Mouse (Mus musculus) midbrain, embryonic 16.5 days (tissue): ENCODE results near the gene Slc6a16. TPM values are rescaled to one million over a fixed set of nuclear protein-coding genes. Genes with fewer than 3 reads are reported as not detected.

ENCODE experiments used
- ATAC-seq: fragments of 200-750 bp; cut with Nextera tagmentation; 2 replicates; pipeline ENCODE4 v1.8.0; 2017; ENCODE audit warnings: moderate TSS enrichment
- H3K27ac ChIP-seq: fragments of 300-500 bp; sonication (generic); 2 replicates; pipeline ENCODE4 v1.5.1; 2014; ENCODE audit warnings: mild to moderate bottlenecking, low read length, mixed read lengths
- H3K27me3 ChIP-seq: fragments of 300-500 bp; sonication (generic); 2 replicates; pipeline ENCODE4 v1.6.1; 2014; ENCODE audit warnings: low read depth, low read length, mixed read lengths; ENCODE audit not compliant: control insufficient read depth, insufficient read depth
- H3K36me3 ChIP-seq: fragments of 300-500 bp; sonication (generic); 2 replicates; pipeline ENCODE4 v1.6.1; 2014; ENCODE audit warnings: mild to moderate bottlenecking, low read length, moderate library complexity, mixed read lengths; ENCODE audit not compliant: control insufficient read depth, insufficient read depth
- H3K4me1 ChIP-seq: fragments of 300-500 bp; sonication (generic); 2 replicates; pipeline ENCODE4 v1.6.1; 2014; ENCODE audit warnings: mild to moderate bottlenecking, low read length, mixed read lengths; ENCODE audit not compliant: control insufficient read depth, insufficient read depth
- H3K4me2 ChIP-seq: fragments of 300-500 bp; sonication (generic); 2 replicates; pipeline ENCODE4 v1.6.1; 2014; ENCODE audit warnings: mild to moderate bottlenecking, low read length, mixed read lengths
- H3K4me3 ChIP-seq: fragments of 300-500 bp; sonication (generic); 2 replicates; pipeline ENCODE4 v1.5.1; 2014; ENCODE audit warnings: low read depth, mild to moderate bottlenecking, low read length, moderate library complexity, mixed read lengths
- H3K9ac ChIP-seq: fragments of 300-500 bp; sonication (generic); 2 replicates; pipeline ENCODE4 v1.6.1; 2014; ENCODE audit warnings: low read depth, low read length, mixed read lengths
- H3K9me3 ChIP-seq: fragments of 300-500 bp; sonication (generic); replicated peaks from 2 replicates; pipeline ENCODE4 v1.6.1; 2014; ENCODE audit warnings: mild to moderate bottlenecking, low read length, mixed read lengths; ENCODE audit not compliant: control insufficient read depth, poor library complexity, severe bottlenecking
- WGBS: fragments of 180-500 bp; shearing (Covaris S2); extraction: QIAGEN DNeasy Blood & Tissue Kit; methylation state at CpG from one replicate; pipeline ENCODE4 v1.1.7; 2014; 5-methylcytosine and 5-hydroxymethylcytosine counted together
- polyA plus RNA-seq: library from polyadenylated mRNA; unstranded; fragments of >200 nt; fragmentation: Nextera tagmentation; extraction: Ambion mirVana; gene quantifications from 2 replicates; pipeline ENCODE4 v1.2.1, GENCODE M21; 2015

Gene Slc6a16
- polyA plus RNA-seq, 1 experiment from 2014 or later: 0.93 TPM

DNA sequence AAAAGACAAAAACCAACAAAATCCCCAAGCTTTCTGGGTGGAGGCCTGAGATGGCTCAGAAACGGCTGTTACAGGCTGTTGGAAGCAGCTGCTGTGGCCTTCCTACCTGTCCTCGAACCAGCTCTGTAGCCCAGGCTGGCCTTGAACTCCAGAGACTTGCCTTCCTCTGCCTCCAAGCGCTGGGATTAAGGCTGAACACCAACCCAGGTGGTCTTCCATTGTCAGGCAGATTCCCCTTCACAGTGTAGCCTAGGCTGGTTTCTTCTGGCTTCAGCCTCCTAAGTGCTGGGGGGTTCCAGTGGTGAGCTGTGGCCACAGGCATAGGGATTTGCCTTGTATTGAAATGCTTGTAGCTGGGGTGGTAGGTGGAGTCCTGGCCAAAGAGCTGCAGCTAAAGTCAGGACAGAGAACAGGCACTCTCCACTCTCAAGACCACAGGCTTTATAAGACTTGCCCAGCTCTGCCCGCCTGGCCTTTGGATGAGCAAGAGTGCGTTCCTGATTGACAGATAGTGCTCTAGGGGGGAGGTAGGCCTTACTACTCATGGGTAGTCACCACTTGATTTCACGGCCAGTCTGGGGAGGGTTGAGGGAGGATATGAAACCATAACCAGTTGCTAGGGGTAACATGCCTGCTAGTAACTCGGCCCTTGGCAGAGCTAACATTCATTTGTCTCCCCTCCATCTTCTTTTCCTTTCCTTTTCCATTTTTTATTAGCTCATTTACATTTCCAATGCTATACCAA is 11.3 kb upstream of the Slc6a16 start:
- Histone ChIP-seq H3K27ac (no peak overlapping the region), H3K4me1 (0 out of 2 replicates have a peak, but pooled peaks cover 2% of the 10 kb centered on the region), H3K9ac (no peak overlapping the region), H3K36me3 (no peaks in the 10 kb centered on the region), H3K4me3 (no peak overlapping the region), H3K4me2 (no peak overlapping the region), H3K9me3 (no peaks in the 10 kb centered on the region), H3K27me3 (no peaks in the 10 kb centered on the region)
- ATAC-seq: no peak
- WGBS: 86% methylated on average over 7 of the region's 7 CpGs

DNA sequence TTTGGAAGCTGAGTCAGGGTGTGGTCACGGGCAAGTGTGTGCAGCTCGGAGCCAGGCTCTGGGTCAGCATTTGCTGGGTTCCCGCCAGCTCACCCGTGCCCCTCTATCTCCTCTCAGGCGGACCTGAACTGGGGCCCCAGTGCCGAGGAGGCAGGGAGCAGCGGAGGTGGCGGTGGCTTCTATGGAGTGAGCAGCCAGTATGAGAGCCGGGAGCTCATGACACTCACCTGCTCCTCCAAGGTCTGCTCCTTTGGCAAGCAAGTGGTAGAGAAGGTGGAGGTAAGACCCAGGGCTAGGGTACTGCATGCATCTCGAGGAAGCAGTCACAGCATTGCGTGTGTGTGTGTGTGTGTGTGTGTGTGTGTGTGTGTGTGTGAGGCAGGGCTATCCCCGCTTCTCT is 9.7 kb upstream of the Slc6a16 start:
- Histone ChIP-seq H3K4me2 (no peak overlapping the region), H3K9ac (no peak overlapping the region), H3K27me3 (peaks cover 2% of the 10 kb centered on the region; the same call in 1 of the 2 replicates), H3K4me3 (no peak overlapping the region), H3K9me3 (no peaks in the 10 kb centered on the region), H3K36me3 (no peaks in the 10 kb centered on the region), H3K4me1 (peaks cover 7% of the 10 kb centered on the region; the same call in 1 of the 2 replicates), H3K27ac (no peak overlapping the region)
- 89% methylated on average over 12 of the region's 12 CpGs for WGBS
- no peak for ATAC-seq

DNA sequence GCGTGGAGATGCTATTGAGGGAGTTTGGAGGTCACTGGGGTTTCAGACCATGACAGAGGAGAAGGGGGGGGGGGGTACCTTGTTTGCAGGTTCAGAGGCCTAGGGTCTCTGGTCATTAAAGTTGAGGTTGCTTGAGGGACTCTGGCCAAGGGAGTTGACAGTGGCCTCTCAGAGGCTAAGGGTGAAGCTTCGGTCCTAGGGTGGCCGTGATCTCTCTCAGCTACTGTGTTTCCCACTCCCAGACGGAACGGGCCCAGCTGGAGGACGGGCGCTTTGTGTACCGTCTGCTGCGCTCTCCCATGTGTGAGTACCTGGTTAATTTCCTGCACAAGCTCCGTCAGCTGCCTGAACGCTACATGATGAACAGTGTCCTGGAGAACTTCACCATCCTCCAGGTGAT is 8.9 kb upstream of the Slc6a16 start:
- H3K4me1 ChIP-seq: peaks cover 7% of the 10 kb centered on the region; the same call in 1 of the 2 replicates
- WGBS: 87% methylated on average over 11 of the region's 11 CpGs
- ATAC-seq: no peak
- H3K36me3 ChIP-seq: no peaks in the 10 kb centered on the region
- H3K4me3 ChIP-seq: no peak overlapping the region
- no peaks in the 10 kb centered on the region for H3K9me3 ChIP-seq
- H3K9ac ChIP-seq: no peak overlapping the region
- peaks cover 6% of the 10 kb centered on the region; the same call in 1 of the 2 replicates for H3K27me3 ChIP-seq
- no peak overlapping the region for H3K27ac ChIP-seq
- no peak overlapping the region for H3K4me2 ChIP-seq

DNA sequence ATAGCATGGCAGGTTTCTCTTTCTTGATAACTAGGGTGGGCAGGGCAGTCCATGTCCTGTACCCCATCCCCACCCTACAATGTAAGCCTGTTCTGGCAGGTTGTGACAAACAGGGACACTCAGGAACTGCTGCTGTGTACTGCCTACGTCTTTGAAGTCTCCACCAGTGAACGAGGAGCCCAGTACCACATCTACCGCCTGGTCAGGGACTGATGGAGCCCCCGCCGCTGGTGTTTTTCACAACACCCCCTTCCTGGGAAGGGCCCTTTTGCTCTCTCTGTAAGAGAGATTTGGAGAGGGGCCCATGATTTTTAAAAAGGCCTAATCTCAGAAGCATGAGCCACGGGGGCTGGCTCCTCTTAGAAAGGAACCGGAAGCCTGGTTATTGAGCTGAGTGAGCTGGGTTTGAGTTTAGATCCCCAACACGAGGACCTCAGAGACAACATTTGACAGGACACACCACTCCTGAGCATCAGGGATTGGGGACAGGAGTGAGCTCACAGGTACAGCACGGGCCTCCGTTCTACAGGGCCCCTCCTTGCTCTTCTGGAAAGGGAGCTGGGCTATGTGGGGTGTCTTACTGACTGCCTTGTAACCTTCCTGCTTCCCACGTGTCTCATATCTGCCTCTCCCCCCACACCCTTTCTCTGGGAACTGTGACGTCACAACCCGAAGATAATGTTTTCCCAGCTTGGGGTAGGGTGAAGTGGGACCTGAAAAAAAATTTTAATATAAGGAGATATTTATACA is 8.0 kb upstream of the Slc6a16 start:
- H3K27ac ChIP-seq: no peak overlapping the region

DNA sequence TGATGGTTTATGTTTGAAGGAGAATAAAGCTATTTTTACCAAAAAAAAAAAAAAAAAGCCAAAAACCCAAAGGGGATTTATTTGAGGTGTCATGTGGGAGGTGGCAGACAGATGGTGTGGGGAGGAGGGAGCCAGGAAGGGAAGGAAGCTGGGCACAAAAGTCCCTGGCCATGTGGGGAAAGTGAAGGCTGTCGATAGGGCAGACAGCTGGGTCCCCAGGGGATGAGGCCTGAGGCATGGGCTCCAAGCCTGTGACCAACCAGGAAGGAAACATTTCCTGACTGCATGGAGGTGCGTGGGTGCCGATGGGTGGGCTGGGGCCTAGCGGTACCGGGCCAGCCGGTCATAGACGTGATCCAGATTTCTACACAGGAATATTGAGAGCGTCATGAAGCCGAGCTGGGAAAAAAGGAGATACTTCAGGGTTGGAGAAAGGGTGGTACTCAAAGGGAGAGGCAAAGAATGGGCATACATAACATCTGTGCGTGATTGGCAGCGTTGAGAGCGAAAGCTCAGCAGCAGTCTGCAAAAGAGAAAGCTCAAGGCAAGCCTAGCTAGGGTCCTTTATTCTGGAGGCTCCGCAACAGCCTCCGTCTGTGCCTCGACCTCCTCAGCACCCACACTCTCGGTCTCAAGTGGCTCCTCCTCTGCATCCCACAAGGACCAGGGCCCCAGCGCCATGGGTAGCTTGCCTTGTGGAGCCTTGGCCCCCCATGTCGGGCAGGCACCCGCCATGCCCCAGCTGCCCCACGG is 7.1 kb upstream of the Slc6a16 start:
- WGBS: 23% methylated on average over 19 of the region's 20 CpGs
- no peak overlapping the region for H3K4me3 ChIP-seq
- H3K4me1 ChIP-seq: peaks cover 7% of the 10 kb centered on the region; the same call in 1 of the 2 replicates
- no peak overlapping the region for H3K9ac ChIP-seq
- H3K4me2 ChIP-seq: peak overlapping the region; percentile 31; the same call in 1 of the 2 replicates
- ATAC-seq: no peak
- H3K27me3 ChIP-seq: peaks cover 15% of the 10 kb centered on the region
- H3K27ac ChIP-seq: no peak overlapping the region
- H3K9me3 ChIP-seq: no peaks in the 10 kb centered on the region
- H3K36me3 ChIP-seq: no peaks in the 10 kb centered on the region

More for the DNA sequence above, 8.0 kb upstream of the Slc6a16 start:
- H3K9ac ChIP-seq: no peak overlapping the region
- H3K4me2 ChIP-seq: no peak overlapping the region
- no peaks in the 10 kb centered on the region for H3K36me3 ChIP-seq
- WGBS: 64% methylated on average over 13 of the region's 13 CpGs
- H3K4me1 ChIP-seq: peaks cover 7% of the 10 kb centered on the region; the same call in 1 of the 2 replicates
- no peaks in the 10 kb centered on the region for H3K9me3 ChIP-seq
- no peak overlapping the region for H3K4me3 ChIP-seq
- peaks cover 7% of the 10 kb centered on the region for H3K27me3 ChIP-seq
- no peak for ATAC-seq

DNA sequence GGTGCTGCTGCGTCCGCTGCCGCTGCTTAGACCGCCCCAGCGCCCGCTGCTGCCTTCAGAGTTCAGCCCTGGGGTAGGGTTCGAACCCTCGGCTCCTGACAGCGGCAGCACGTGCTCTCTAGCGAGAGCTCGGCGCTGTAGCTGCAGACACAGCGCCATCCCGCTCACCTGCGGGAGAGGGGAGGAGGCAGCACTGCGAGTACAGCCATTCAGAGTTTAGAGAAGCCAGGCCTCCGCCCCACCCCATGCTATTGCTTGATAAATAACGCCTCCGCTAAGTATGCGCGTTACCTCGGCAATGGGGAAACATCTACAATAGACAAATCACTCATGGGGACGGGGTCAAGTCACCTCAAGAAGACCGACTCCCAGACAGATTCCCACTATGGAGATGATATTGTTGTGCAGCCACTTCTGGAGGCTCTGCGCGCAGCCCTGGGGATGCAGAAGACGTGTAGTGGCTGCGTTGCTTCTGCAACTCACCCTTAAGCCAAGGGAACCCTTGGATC is 6.5 kb upstream of the Slc6a16 start:
- H3K36me3 ChIP-seq: no peaks in the 10 kb centered on the region
- no peaks in the 10 kb centered on the region for H3K9me3 ChIP-seq
- ATAC-seq: no peak
- peak overlapping the region; percentile 31; the same call in 1 of the 2 replicates for H3K4me2 ChIP-seq
- peaks cover 20% of the 10 kb centered on the region for H3K27me3 ChIP-seq
- 7% methylated on average over 29 of the region's 29 CpGs for WGBS
- no peak overlapping the region for H3K4me3 ChIP-seq
- H3K9ac ChIP-seq: no peak overlapping the region
- H3K27ac ChIP-seq: no peak overlapping the region
- peaks cover 7% of the 10 kb centered on the region; the same call in 1 of the 2 replicates for H3K4me1 ChIP-seq

DNA sequence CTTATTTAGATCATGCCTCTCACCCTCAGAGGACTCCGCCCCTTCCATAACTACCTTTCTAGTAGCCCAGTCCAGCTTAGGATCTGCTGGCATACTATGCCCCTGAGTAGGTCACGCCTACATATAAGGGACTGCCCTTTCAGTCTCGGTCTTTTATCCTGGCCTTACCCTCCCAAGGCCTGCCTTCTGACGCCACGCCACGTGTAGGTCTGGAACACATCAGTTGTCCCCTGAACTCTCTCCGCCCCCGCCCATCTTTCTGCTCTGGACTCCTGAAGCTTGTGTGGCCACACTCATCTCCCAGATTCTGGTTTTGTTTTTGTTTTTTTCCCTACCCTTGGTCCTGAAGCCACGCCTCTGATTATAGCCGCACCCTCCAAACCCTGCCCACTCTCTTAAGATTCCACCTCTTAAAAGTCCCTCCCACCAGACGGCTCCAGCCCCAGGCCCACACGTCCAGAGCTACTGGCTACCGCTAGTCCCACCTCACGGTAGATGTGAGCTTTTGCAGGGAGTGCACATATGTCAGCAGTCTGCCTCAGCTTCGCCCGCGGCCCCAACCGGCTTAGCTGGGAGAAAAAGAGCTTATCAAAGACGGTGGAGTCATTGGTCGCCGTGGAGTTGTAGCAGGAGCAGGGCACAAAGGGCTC is 5.8 kb upstream of the Slc6a16 start:
- H3K4me1 ChIP-seq: peaks cover 7% of the 10 kb centered on the region; the same call in 1 of the 2 replicates
- H3K4me3 ChIP-seq: no peak overlapping the region
- peak overlapping the region; percentile 27 for H3K4me2 ChIP-seq
- no peaks in the 10 kb centered on the region for H3K36me3 ChIP-seq
- 8% methylated on average over 21 of the region's 21 CpGs for WGBS
- H3K9ac ChIP-seq: 0 out of 2 replicates have a peak overlapping the region, but pooled peaks have one; percentile 8
- H3K27ac ChIP-seq: no peak overlapping the region
- no peaks in the 10 kb centered on the region for H3K9me3 ChIP-seq
- H3K27me3 ChIP-seq: peaks cover 20% of the 10 kb centered on the region
- ATAC-seq: peak; percentile 64

DNA sequence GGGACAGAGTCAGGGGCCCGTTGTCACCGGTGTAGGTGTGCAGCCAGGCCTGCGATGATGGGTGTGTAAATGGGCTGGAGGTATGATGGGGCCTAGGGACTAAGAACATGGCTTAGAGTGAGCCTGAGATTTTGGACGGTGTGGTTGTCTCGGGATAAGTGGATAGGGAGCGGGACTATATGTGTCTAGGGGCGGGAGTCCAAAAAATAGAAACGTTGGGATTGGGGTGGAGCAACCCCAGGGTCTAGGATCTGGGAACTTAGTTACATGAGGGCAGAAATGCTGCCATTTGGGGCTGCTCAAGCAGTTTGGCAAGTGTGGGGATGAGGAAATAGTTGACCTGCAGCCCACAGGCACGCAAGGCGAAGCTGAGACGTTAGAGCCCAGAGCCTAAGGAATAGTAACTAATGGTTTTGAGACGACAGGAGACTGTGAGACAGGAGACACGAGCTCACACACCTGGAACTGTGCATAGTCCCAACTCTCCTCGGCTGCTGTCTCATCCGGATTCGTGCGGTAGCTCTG is 5.2 kb upstream of the Slc6a16 start:
- Histone ChIP-seq H3K9ac (0 out of 2 replicates have a peak overlapping the region, but pooled peaks have one; percentile 8), H3K27me3 (peaks cover 20% of the 10 kb centered on the region), H3K9me3 (no peaks in the 10 kb centered on the region), H3K27ac (no peak overlapping the region), H3K4me1 (peaks cover 9% of the 10 kb centered on the region; the same call in 1 of the 2 replicates), H3K4me2 (peak overlapping the region; percentile 27), H3K4me3 (no peak overlapping the region), H3K36me3 (no peaks in the 10 kb centered on the region)
- no peak for ATAC-seq
- 34% methylated on average over 17 of the region's 17 CpGs for WGBS
